Mouse (Mus musculus): ENCODE results near the gene Tnnt2. TPM values are rescaled to one million over a fixed set of nuclear protein-coding genes. Genes with fewer than 3 reads are reported as not detected.

The Tnnt2 gene
- polyA plus RNA-seq, 1 experiment: not detected

GRCm38 (mm10) chr1:135861091-135861490 lies 24.9 kb downstream of the Tnnt2 start:
- TF ChIP-seq GATA1 (IDR thresholded peaks at IDR 0.05; ENCODE audit: low read length): no peak

DNA sequence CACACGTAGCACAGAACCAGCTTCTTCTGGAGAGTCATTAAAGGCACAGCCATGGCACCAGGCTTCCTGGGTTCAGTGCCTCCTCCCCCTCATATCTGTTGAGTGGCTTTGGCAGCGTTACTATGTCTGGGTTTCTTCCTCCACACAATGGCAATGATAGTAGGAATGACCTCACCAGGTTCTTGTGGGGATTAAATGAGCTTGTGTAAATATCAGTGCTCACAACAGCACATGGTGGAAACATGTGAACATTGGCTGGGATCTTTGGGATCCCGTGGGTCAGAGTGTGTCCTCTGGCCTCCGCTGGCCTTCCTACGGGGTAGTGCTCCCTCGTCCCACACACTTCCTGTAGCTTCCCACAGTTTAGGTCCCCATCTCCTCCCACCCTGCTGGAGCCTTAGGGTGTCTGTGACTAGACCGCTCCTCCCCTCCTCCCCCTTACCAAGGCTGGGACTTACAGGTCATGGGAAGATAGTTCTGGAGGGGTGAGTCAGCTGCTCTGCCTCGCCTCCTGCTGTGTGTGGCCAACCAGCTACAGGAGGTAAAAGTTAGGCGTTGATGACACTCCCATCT lies 25.9 kb downstream of the Tnnt2 start:
- no peak for TF ChIP-seq GATA1 (IDR thresholded peaks at IDR 0.05; ENCODE audit: low read length)

GRCm38 (mm10) chr1:135862561-135862960 lies 26.4 kb downstream of the Tnnt2 start:
- TF ChIP-seq GATA1 (IDR thresholded peaks at IDR 0.05; ENCODE audit: low read length): no peak

GRCm38 (mm10) chr1:135863786-135864335 lies 27.7 kb downstream of the Tnnt2 start:
- no peak for TF ChIP-seq GATA1 (IDR thresholded peaks at IDR 0.05; ENCODE audit: low read length)

DNA sequence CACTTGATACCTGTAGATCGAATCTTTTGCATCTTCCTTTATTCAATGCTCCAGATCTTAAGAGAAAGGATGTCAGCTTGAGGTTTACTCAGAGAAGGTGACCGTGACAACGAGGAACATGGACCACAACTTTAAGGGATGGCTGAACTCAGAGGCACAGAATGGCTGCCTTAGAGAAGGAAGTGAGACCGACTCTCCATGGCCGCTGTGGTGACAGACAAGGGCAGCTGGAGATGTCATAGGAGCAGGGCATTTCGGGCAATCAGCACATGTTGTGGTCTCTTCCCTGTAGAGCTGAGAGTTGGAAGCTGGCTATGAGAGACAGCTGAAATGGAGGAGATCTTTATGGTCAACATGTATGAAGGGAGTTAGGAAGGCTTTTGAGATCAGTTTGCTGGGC lies 28.7 kb downstream of the Tnnt2 start:
- no peak for TF ChIP-seq GATA1 (IDR thresholded peaks at IDR 0.05; ENCODE audit: low read length)

- no peak for TF ChIP-seq GATA1 (IDR thresholded peaks at IDR 0.05; ENCODE audit: low read length)
Measured at GRCm38 (mm10) chr1:135865518-135866194, 29.5 kb downstream of the Tnnt2 start.

GRCm38 (mm10) chr1:135868570-135868969 lies 32.4 kb downstream of the Tnnt2 start:
- no peak for TF ChIP-seq GATA1 (IDR thresholded peaks at IDR 0.05; ENCODE audit: low read length)

GRCm38 (mm10) chr1:135872991-135873390 lies 36.8 kb downstream of the Tnnt2 start:
- TF ChIP-seq GATA1 (IDR thresholded peaks at IDR 0.05; ENCODE audit: low read length): no peak

DNA sequence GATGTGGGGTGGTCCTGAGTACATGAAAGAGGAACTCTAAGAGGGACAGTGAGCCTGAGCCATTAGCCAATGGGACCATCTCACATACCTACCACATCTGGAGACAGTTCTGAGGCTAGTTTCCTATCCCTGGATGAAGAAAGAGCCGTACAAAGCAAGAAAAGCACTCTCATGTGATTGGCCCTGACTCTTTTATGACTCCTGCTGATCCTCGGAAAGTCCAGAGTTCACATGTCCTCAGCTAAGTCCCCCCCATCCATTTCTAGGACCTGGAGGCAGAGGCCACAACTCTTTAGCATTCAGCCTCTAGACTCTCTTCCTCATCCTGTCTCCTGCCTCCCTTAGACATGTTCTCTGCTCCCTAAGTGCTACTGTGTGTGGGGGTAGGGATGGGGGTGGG lies 41.1 kb downstream of the Tnnt2 start:
- TF ChIP-seq GATA1 (IDR thresholded peaks at IDR 0.05; ENCODE audit: low read length): no peak

GRCm38 (mm10) chr1:135882385-135883109 lies 46.4 kb downstream of the Tnnt2 start:
- no peak for TF ChIP-seq GATA1 (IDR thresholded peaks at IDR 0.05; ENCODE audit: low read length)

DNA sequence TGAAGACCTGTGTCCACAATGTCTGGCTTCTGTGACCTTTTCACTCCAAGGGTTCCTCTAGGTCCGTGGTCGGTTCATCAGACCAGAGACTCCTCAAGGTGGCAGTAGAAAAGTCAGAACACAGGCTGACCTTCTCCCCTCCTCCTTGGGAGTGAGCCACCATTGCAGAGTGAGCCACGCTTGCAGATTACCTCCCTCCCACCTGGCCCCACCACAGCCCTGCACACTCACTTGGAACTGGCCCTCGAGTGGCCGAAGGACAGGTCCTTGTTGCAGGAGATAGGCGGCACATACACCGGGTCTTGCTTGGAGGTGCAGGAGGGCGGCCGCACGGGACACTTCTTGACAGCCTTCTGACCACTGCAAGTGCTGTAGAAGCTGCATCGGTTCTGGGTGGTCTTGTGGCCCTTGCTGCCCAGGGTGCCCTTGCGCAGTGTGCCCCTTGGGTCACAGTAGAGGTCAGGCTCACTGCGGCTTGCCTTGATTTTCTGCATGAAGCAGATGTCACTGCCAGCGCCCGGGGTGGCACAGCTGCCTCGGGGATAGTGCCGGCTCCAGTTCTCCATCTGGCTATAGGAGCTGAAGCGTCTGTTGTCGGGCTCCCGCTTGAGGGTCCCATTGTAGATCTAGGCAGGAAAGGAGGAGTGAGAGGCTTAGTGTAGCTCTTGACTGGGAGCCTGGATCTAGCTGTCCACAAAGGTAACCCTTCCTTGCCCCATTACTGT lies 53.5 kb downstream of the Tnnt2 start:
- no peak for TF ChIP-seq GATA1 (IDR thresholded peaks at IDR 0.05; ENCODE audit: low read length)

GRCm38 (mm10) chr1:135891424-135892216 lies 55.5 kb downstream of the Tnnt2 start:
- no peak for TF ChIP-seq GATA1 (IDR thresholded peaks at IDR 0.05; ENCODE audit: low read length)

- no peak for TF ChIP-seq GATA1 (IDR thresholded peaks at IDR 0.05; ENCODE audit: low read length)
Measured at GRCm38 (mm10) chr1:135892233-135892632, 56.1 kb downstream of the Tnnt2 start.

GRCm38 (mm10) chr1:135892764-135893163 lies 56.6 kb downstream of the Tnnt2 start:
- TF ChIP-seq GATA1 (IDR thresholded peaks at IDR 0.05; ENCODE audit: low read length): no peak

DNA sequence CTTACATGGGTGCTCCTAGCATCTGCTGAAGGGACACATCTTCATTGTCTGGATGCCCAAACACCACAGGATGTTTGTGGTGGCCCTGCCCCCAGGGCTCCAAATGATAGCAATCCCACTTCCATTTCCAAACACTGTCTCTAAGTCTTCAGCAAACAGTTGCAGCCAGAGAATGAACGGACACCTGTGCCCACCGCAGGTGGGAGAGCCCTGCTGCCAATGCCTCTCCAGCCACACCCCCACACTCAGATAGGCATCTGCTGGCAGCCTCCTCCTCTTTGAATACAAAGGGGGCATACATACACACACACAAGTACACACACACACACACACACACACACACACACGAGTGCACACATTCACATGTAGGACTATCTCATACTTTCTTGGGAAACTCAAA lies 57.2 kb downstream of the Tnnt2 start:
- no peak for TF ChIP-seq GATA1 (IDR thresholded peaks at IDR 0.05; ENCODE audit: low read length)
